Mouse (Mus musculus) thymus, postnatal 0 days (tissue): ENCODE results near the gene Tfrc. TPM values are rescaled to one million over a fixed set of nuclear protein-coding genes. Genes with fewer than 3 reads are reported as not detected.
"Not testable (repeated sequence)": the region's sequence is repeated elsewhere in the genome, so short reads cannot be mapped to it uniquely, and the experiment has no call there.

Source experiments
- DNase-seq: peaks from one replicate; pipeline ENCODE4 v3.0.0-alpha.2; 2015; ENCODE audit warnings: low spot score
- polyA plus RNA-seq: library from polyadenylated mRNA; unstranded; fragments of >200 nt; fragmentation: Nextera tagmentation; extraction: Ambion mirVana; gene quantifications from 2 replicates; pipeline ENCODE4 v1.2.1, GENCODE M21; 2015

The Tfrc gene
- polyA plus RNA-seq, 1 experiment from 2014 or later: 43.4 TPM

DNA sequence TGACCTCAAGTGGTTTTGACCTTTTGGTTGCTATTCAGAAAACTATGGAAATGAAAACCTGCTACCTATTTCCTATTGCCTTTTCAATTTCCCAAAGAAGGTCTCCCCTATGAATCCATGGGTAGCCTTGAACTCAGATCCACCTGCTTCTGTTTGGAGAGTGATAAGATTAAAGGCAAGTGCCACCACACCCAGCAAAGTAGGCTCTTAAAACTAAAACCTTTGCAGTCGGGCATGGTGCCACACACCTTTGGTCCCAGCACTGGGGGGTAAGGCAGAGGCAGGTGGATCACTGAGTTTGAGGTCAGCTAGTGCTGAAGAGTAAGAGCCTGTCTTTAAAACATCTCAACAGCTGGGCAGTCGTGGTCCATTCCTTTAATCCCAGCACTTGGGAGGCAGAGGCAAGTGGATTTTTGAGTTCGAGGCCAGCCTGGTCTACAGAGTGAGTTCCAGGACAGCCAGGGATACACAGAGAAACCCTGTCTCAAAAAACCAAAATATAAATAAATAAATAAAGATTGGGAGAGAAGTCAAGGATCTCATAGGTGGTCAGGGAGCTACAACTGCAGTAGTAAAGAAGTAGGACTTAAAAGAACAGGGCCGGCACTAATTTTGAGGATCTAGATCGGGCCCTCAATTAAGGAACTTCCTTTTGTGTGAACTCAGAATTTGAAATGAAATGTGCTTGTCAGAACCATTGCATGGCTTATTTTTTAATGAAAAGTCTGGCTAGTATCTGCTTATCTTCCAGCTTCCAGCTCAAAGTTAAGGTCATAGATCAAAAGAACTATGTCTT lies 1.9 kb downstream of the Tfrc start:
- DNase-seq: no peak

DNA sequence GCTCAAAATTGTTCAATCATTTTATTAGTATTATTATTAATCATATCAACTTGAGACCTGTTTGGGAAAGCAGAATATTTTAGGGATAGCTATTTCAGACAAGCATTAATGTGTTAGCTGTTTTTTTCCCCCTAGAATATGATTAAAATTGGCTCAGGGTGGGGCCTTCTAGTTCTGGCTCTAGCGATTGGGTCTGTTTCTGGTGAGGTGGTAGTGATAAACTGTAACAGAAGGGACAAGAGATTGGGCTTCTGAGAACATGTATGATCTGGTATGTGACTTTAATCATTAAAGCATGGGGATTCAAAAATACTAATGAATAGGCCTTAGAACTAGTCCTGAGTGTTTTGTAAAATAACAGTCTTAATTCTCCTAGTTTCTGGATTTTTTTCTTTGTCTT lies 3.3 kb downstream of the Tfrc start:
- DNase-seq: no peak

DNA sequence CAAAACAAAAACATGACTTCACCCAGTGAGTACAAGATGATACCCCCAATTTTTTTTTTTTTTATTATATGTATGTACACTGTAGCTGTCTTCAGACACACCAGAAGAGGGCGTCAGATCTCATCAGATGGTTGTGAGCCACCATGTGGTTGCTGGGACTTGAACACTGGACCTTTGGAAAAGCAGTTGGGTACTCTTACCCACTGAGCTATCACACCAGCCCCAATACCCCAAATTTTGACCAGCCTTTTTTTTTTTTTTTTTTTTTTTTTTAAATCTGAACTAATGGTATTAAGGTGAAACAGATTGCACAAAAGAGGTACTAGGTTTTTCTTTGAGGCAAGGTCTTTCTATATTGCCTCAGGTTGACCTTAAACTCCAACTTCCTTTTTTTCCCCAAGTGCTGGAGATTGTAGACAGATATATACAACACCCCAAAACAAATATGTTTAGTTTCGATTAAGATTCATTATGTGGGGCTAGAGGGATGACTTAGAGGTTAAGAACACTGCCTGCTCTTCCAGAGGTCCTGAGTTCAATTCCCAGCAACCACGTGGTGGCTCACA lies 4.6 kb downstream of the Tfrc start:
- DNase-seq: no peak

DNA sequence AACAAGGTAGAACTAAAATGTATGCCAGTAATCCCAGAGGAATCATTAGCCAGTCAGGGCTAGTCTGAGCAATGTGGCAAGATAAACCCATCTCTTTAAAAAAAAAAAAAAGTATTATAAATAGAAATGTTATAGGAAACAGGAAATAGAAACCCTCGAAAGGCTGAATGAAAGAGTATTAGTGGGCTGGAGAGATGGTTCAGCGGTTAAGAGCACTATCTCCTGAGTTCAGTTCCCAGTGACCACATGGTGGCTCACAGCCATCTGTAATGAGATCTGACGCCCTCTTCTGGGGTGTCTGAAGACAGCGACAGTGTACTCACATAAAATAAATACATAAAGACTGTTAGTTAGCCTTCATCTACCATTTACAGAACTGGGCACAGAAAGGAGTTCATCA lies 5.3 kb downstream of the Tfrc start:
- peak; percentile 13 for DNase-seq

DNA sequence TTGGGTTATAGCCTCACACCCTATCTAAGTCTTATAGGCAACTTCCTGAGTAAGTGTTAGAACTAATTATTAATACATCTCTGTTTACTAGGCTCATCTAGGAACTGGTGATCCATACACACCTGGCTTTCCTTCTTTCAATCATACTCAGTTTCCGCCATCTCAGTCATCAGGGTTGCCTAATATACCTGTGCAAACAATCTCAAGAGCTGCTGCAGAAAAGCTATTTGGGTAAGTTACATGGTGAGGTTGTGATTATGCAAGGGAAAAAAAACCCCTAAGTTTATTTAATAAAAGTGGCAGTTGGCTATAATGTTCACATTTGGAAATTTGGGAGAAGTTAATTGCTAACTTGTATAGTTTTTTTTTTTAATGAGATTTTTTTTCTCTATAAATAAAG lies 10.2 kb downstream of the Tfrc start:
- no peak for DNase-seq

DNA sequence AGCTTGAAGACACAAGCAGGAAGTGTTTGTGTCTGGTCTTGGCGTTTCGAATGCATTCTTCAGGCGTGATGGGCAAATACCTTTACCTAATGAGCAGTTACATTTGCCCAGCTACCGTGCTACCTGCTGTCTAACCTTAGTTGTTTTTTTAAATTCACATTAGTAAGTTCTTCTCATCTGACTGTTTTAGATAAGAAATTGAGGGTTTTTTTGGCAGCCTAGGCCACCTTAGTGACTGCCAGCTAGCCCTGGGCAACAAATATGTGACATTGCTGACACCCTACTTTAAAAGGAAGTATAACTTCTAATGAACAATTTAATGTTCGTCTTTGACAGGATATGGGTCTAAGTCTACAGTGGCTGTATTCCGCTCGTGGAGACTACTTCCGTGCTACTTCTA lies 19.4 kb downstream of the Tfrc start:
- DNase-seq: no peak

DNA sequence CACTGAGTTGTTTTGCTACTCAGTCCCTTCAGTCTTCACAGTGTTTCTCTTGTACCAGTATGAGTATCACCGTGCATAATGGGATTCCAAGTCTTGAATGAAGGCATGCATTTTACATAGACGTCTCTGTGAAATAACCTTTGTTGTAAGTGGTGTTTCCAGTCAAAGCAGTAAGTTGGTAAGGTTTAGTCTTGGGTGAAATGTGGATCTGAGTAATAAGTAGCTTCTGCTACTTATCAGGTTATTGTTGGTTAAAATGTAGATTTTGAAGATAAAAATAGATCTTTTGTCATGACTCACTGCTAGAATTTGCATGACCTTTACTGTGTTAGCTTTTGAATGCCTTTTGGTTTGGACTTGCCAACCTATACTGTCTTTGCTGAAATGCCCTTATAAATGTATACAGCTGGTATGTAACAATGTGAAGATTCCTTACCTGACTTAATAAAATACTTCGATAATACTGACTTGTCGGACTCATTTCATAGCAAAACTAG lies 23.7 kb downstream of the Tfrc start:
- DNase-seq: no peak

DNA sequence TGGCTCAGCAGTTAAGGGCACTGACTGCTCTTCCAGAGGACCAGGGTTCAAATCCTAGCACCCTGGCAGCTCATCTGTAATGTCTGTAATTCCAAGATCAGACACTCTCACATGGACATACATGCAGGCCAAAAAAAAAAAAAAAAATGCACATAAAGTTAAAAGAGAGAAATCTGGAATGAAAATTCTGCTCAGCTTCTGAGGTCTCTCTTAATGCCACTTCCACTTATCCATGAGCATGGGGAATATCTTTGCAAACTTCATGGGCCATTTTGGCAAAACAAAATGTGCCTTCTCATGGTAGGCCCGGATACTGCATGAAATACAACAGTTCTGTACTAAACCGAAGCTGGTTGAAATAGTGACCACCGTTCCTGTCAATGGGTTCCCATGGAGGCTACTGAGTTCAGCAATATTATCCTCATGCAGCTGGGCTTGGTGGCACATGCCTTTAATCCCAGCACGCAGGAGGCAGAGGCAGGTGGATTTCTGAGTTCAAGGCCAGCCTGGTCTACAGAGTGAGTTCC lies 24.8 kb downstream of the Tfrc start:
- no peak for DNase-seq

DNA sequence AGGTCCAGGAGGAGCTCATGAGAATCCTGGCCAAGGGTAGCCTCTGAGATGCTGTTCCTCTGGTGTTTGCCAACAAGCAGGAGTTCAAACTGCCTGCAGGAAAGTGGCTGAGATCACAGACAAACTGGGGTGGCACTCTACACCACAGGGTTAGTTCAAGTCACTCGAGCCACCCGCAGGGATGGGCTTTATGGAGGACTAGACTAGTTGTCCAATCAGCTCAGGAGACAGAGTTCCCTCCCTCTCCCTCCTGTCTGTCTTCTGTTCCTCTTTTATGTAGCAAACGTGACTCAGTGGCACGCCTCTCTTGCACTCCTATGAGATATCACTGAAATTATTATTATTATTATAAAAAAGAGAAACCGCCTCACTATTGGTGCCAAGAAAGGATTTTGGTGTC lies 25.5 kb downstream of the Tfrc start:
- no peak for DNase-seq

DNA sequence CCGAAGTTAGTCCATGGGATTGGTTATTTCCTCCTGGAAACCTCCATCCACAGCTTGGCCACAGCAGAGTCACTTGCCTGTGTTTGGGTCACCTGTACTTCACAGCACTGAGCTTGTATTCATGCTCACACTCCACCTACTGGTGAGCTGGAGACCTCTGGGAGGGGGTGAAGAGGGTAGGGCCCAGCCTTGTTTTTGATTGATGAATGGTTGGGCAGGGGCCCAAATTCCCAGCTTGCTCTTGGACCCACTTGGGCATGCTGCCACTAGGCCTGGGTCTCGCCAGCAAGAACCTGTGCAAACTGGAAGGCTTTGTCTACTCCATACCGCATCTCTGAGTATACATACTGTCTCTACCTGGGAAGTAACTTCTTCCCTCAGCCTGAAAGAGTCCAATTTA lies 26.6 kb downstream of the Tfrc start:
- DNase-seq: no peak

DNA sequence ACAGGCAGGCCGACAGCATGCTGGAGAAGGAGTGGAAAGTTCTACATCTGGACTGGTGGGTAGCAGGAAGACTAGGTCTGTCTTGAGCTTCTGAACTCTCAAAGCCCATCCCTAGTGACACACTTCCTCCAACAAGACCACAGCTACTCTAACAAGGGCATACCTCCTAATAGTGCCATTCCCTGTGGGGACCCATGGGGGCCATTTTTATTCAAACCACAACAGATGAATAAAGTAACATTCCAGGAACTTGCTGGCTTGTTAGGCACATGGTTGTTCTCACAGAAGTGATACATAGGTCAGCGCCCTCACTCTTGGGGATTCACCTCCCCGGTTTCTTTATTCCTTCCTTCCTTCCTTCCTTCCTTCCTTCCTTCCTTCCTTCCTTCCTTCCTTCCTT lies 27.6 kb downstream of the Tfrc start:
- no peak for DNase-seq

DNA sequence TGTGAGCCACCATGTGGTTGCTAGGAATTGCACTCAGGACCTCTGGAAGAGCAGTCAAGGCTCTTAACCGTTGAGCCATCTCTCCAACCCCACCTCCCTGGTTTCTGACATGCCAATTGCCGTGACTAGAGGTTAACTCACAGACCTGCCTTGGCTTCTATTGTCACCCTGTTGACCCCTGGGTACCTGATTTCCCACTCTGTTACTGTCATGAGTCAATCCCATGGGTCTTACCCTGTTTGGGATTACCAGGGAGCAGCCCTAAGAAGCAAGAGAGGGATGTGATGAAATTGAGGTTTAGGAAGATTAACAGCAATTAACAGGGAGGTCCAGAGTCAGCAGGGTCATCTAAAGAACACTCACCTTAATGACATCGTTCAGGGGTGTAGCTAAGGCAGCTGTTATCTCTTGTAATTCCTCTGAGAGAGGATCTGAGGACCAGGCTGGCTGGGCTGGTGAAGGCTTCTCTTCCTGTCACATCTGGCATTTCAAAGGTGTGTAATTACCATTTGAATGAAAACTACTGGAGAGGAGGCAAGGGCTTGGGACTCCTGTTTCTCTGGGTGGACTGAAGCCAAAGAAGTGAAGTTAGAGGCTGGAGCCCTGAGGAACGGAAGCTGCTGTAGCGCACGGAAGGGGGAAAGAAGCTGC lies 28.3 kb downstream of the Tfrc start:
- no peak for DNase-seq

DNA sequence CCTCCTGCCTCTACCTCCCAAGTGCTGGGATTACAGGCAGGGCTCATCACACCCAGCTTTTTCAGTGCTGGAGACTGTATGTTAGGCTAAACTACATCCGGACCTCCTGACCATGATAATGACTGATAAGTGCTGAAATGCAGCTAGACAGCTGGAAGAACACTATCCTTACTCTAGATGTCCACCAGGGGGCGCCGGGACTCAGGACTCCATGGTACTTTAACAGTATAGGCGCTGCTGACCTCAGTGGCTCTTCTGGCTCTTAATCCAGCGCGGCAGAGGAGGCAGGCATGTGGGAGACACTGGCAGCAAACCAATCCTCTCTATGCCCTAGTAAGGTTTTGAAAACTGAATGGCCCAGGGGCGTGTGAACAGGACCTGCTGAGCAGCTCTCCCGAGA lies 29.8 kb downstream of the Tfrc start:
- peak; percentile 87 for DNase-seq

DNA sequence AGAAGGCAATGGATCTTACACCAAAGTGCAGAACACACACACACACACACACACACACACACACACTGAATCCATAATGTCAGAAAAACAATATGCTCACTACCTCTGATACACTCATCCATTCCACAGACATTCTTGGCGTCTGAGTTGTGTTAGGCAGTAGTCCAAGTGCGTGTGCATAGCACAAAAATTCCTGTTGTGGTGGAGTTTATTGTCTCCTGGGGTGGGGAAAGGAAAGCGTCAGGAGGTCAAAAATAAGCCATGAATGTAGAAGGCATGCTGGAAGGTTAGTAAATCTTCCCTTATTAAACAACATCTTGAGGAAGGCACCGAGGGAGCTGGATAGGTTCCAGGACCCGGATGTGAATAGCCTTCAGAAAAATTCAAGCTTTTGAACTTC lies 31.4 kb downstream of the Tfrc start:
- DNase-seq: no peak

DNA sequence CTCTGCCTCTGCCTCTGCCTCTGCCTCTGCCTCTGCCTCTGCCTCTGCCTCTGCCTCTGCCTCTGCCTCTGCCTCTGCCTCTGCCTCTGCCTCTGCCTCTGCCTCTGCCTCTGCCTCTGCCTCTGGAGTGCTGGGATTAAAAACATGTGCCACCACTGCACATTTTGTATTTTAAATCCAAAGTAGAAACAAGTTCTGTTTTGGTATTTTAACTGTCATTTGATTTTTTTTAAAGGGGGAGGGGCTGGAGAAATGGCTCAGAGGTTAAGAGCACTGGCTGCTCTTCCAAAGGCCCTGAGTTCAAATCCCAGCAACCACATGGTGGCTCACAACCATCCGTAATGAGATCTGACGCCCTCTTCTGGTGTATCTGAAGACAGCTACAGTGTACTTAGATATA lies 32.0 kb downstream of the Tfrc start:
- DNase-seq: not testable (repeated sequence)

DNA sequence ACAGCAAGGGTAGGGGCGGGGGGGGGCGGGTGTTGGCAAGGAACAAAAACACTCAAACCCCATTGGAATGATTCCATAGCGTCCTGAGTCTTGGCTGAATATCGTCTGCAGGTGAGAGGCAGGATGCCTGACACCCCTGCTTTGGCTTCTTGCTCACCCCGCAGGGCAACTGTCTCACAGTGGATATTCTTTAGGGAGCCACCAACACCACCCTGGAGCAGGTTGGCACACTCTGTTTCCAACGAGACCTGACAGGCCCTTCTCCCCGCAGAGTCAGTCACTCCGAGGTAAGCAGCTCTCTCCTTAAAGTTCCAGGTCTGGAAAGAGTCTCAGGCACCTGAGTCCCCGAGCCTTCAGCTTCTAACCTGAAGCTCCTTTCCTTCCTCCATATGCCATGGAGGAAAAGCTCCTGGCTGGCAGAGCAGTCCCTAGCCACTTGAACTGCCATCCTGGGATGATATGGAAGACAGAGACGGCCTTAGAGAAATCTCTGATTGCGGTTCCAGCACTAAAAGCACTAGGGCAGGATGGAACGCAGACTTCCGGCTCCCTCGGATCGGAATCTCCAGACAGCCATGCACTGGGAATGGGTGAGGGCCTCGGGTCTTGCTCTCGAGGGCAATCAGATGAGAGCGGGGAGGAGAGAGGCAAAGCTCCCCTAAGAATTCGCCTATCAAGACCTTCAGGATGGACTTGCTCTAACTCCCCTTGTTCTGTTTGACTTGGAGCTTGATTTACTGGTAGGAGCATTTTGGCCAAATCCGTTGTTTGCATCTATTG lies 32.9 kb downstream of the Tfrc start:
- DNase-seq: no peak

DNA sequence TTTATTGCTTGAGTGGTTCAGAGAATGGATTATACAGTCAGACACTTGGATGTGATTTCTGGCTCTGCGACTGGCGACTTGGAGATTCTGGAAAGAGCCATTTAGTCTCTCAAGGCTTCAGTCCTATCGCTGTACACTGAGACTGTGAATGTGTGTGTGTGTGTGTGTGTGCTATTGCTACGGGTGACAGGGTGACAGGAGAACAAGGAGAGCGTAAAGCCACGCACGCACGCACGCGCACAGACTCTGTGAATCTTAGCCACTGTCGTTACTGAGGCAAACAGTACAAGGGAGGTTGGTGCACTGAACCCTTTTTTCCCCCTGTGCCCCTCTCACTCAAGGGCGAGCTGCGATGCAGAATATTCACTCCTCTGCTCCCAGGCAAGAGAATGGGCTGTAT lies 33.6 kb downstream of the Tfrc start:
- peak; percentile 39 for DNase-seq

DNA sequence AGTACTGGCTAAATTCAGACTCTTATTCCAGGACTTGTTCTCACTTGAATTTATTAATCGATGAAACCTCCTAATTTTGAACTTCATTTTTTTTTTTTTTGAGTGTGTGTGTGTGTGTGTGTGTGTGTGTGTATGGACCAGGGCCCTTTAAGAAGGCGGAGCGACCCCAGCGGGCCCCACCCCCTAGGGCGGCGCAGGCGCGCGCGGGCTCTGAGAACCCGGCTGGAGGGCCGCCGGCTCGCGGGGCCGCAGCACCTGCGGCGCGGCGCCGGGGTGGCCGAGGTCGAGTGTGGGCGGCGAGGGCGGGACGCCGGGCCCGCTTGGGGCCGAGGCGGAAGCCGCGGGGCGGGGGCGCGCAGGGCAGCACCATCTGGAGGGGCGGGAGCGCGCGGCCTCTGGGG lies 34.9 kb downstream of the Tfrc start, which contains the start of gene Tnk2:
Gene Tnk2 (plus strand): TSS at position 214 of the 401 bp plus-strand sequence.
- peak; percentile 85 for DNase-seq

DNA sequence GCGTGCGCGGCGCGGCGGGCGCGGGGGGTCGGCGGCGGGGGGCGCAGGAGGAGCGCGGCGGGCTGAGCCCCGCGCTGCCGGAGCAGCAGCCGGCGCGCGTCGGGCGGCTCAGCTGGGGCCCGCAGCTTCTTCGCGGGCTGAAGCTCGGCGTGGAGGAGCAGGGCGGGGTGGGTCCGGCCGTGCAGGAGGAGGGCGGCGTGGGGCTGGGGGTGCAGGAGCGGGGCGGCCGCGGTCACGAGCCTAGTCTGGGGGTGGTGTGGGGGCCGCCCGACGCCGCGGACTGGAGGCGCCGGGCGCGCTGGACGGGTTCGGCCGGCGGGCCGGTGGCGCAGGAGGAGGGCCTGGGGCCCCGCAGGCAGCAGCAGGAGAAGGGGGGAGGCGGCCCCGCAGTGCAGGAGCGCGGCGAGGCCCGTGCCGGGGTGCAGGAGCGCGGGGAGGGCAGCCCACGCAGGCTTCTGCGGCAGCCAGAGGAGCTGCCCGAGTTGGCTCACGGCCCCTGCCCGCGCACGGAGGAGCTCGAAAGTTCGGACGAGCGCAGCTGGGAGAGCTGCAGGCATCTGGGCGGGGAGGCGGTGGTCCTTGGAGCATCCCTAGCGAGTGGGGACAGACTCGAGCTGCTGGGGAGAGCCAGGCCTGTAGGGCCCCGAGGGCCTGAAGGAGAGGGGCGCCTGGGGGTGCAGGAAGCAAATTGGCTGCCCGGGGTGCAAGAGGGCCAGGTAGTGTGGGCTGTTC lies 35.5 kb downstream of the Tfrc start:
- DNase-seq: peak; percentile 46

DNA sequence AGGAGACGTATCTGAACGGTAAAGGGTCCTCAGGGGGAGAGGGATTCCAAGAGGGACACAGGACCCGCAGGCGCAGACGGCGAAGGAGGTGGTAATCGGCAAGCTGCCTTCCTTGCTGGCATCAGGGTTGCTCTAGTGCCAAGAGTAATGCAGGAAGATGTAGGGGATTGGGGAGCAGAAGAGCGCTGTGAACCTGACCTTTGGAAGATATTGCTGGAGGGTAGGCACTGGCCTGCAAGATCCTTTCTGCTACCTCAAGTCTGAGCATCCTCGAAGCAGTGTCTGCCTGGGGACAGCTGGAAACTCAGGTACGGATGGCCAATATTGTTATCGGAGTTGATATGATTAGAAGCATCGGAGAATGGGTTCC lies 36.1 kb downstream of the Tfrc start:
- DNase-seq: peak; percentile 23
